Mouse (Mus musculus) neural tube, embryonic 14.5 days (tissue): ENCODE results near the gene Kiss1. TPM values are rescaled to one million over a fixed set of nuclear protein-coding genes. Genes with fewer than 3 reads are reported as not detected.
A peak's percentile ranks its signal among the peaks of the same experiment; 100 is the strongest.
"Not testable (repeated sequence)": the region's sequence is repeated elsewhere in the genome, so short reads cannot be mapped to it uniquely, and the experiment has no call there.

Experiments used
- ATAC-seq: fragments of 200-750 bp; cut with Nextera tagmentation; 2 replicates; pipeline ENCODE4 v1.8.0; 2017; ENCODE audit warnings: low read depth, mild to moderate bottlenecking, moderate TSS enrichment, moderate library complexity
- H3K27ac ChIP-seq: fragments of 300-500 bp; sonication (generic); 2 replicates; pipeline ENCODE4 v1.5.1; 2014; ENCODE audit warnings: low read depth, mild to moderate bottlenecking, control low read depth, low read length, moderate library complexity, mixed read lengths
- H3K27me3 ChIP-seq: fragments of 300-500 bp; sonication (generic); 2 replicates; pipeline ENCODE4 v1.6.1; 2014; ENCODE audit warnings: low read length; ENCODE audit not compliant: control insufficient read depth, insufficient read depth
- H3K36me3 ChIP-seq: fragments of 300-500 bp; sonication (generic); 2 replicates; pipeline ENCODE4 v1.6.1; 2014; ENCODE audit warnings: low read length, mixed read lengths; ENCODE audit not compliant: control insufficient read depth, insufficient read depth
- H3K4me1 ChIP-seq: fragments of 300-500 bp; sonication (generic); 2 replicates; pipeline ENCODE4 v1.6.1; 2014; ENCODE audit warnings: low read length; ENCODE audit not compliant: control insufficient read depth, insufficient read depth
- H3K4me2 ChIP-seq: fragments of 300-500 bp; sonication (generic); 2 replicates; pipeline ENCODE4 v1.6.1; 2014; ENCODE audit warnings: mild to moderate bottlenecking, low read depth, low read length, control low read depth
- H3K4me3 ChIP-seq: fragments of 300-500 bp; sonication (generic); 2 replicates; pipeline ENCODE4 v1.5.1; 2014; ENCODE audit warnings: low read depth, low read length, control low read depth, mixed read lengths
- H3K9ac ChIP-seq: fragments of 300-500 bp; sonication (generic); replicated peaks from 2 replicates; pipeline ENCODE4 v1.6.1; 2014; ENCODE audit warnings: low read depth, mild to moderate bottlenecking, control low read depth, low read length, mixed read lengths
- H3K9me3 ChIP-seq: fragments of 300-500 bp; sonication (generic); 2 replicates; pipeline ENCODE4 v1.6.1; 2016; ENCODE audit warnings: low read length; ENCODE audit not compliant: control insufficient read depth
- WGBS: fragments of 180-500 bp; shearing (Covaris S2); extraction: QIAGEN DNeasy Blood & Tissue Kit; methylation state at CpG from one replicate; pipeline ENCODE4 v1.1.7; 2014; 5-methylcytosine and 5-hydroxymethylcytosine counted together
- polyA plus RNA-seq: library from polyadenylated mRNA; unstranded; fragments of >200 nt; fragmentation: Nextera tagmentation; extraction: Ambion mirVana; gene quantifications from 2 replicates; pipeline ENCODE4 v1.2.1, GENCODE M21; 2014

Gene Kiss1
- polyA plus RNA-seq, 1 experiment from 2014 or later: not detected

- no peak for ATAC-seq
- 54% methylated on average over 6 of the region's 6 CpGs for WGBS
- H3K9ac ChIP-seq: no peak overlapping the region
Measured at GRCm38 (mm10) chr1:133328299-133328795, 6.7 kb downstream of the Kiss1 start.

GRCm38 (mm10) chr1:133328896-133329637 is 7.4 kb downstream of the Kiss1 start:
- no peak for ATAC-seq

More at GRCm38 (mm10) chr1:133328299-133328795, 6.7 kb downstream of the Kiss1 start:
- no peaks in the 10 kb centered on the region for H3K36me3 ChIP-seq
- H3K27ac ChIP-seq: no peak overlapping the region
- peaks cover 12% of the 10 kb centered on the region for H3K4me1 ChIP-seq
- H3K4me3 ChIP-seq: no peak overlapping the region
- no peak overlapping the region for H3K4me2 ChIP-seq
- no peaks in the 10 kb centered on the region for H3K27me3 ChIP-seq
- no peaks in the 10 kb centered on the region for H3K9me3 ChIP-seq

GRCm38 (mm10) chr1:133329638-133329964 is 7.9 kb downstream of the Kiss1 start:
- Histone ChIP-seq H3K4me3 (peak overlapping the region; percentile 24), H3K4me1 (peaks cover 12% of the 10 kb centered on the region), H3K27ac (no peak overlapping the region), H3K9ac (peak overlapping the region; percentile 34; the same call in 1 of the 2 replicates), H3K27me3 (no peaks in the 10 kb centered on the region), H3K36me3 (no peaks in the 10 kb centered on the region), H3K9me3 (no peaks in the 10 kb centered on the region), H3K4me2 (peak overlapping the region; percentile 51)
- no peak for ATAC-seq
- 30% methylated on average over 7 of the region's 7 CpGs for WGBS

More at GRCm38 (mm10) chr1:133328896-133329637, 7.4 kb downstream of the Kiss1 start:
- Histone ChIP-seq H3K4me2 (peak overlapping the region; percentile 51), H3K4me1 (peaks cover 12% of the 10 kb centered on the region), H3K27ac (no peak overlapping the region), H3K27me3 (no peaks in the 10 kb centered on the region), H3K36me3 (no peaks in the 10 kb centered on the region), H3K4me3 (peak overlapping the region; percentile 24), H3K9me3 (no peaks in the 10 kb centered on the region), H3K9ac (peak overlapping the region; percentile 34; the same call in 1 of the 2 replicates)
- 7% methylated on average over 34 of the region's 34 CpGs for WGBS

GRCm38 (mm10) chr1:133331142-133331541 is 9.5 kb downstream of the Kiss1 start:
- Histone ChIP-seq H3K4me1 (peaks cover 12% of the 10 kb centered on the region), H3K36me3 (no peaks in the 10 kb centered on the region), H3K27me3 (no peaks in the 10 kb centered on the region), H3K27ac (no peak overlapping the region), H3K9ac (no peak overlapping the region), H3K9me3 (no peaks in the 10 kb centered on the region), H3K4me2 (no peak overlapping the region), H3K4me3 (no peak overlapping the region)
- 31% methylated on average over 3 of the region's 3 CpGs for WGBS
- ATAC-seq: peak; percentile 76; the same call in 1 of the 2 replicates

GRCm38 (mm10) chr1:133332656-133333430 is 11.2 kb downstream of the Kiss1 start:
- no peak for ATAC-seq
- no peaks in the 10 kb centered on the region for H3K36me3 ChIP-seq
- 93% methylated on average over 11 of the region's 11 CpGs for WGBS

GRCm38 (mm10) chr1:133333937-133334336 is 12.3 kb downstream of the Kiss1 start:
- no peak overlapping the region for H3K4me2 ChIP-seq
- H3K9me3 ChIP-seq: no peaks in the 10 kb centered on the region
- no peaks in the 10 kb centered on the region for H3K27me3 ChIP-seq
- no peak overlapping the region for H3K27ac ChIP-seq
- H3K4me3 ChIP-seq: no peak overlapping the region
- peaks cover 12% of the 10 kb centered on the region for H3K4me1 ChIP-seq
- no peak for ATAC-seq
- H3K36me3 ChIP-seq: no peaks in the 10 kb centered on the region
- WGBS: 59% methylated on average over 6 of the region's 6 CpGs
- no peak overlapping the region for H3K9ac ChIP-seq

More at GRCm38 (mm10) chr1:133332656-133333430, 11.2 kb downstream of the Kiss1 start:
- Histone ChIP-seq H3K27ac (no peak overlapping the region), H3K4me3 (no peak overlapping the region), H3K27me3 (no peaks in the 10 kb centered on the region), H3K9me3 (no peaks in the 10 kb centered on the region), H3K4me2 (no peak overlapping the region), H3K9ac (no peak overlapping the region), H3K4me1 (peaks cover 12% of the 10 kb centered on the region)

GRCm38 (mm10) chr1:133340403-133340802 is 18.7 kb downstream of the Kiss1 start:
- H3K36me3 ChIP-seq, H3K4me3 ChIP-seq, H3K27ac ChIP-seq, ATAC-seq, H3K9me3 ChIP-seq, H3K4me2 ChIP-seq, H3K27me3 ChIP-seq, H3K9ac ChIP-seq, H3K4me1 ChIP-seq: not testable (repeated sequence)
- WGBS: 71% methylated on average over 1 of the region's 1 CpGs

- Histone ChIP-seq H3K4me3 (no peak overlapping the region), H3K36me3 (no peaks in the 10 kb centered on the region), H3K27me3 (no peaks in the 10 kb centered on the region), H3K9ac (no peak overlapping the region), H3K4me1 (no peaks in the 10 kb centered on the region), H3K27ac (no peak overlapping the region), H3K9me3 (no peaks in the 10 kb centered on the region), H3K4me2 (no peak overlapping the region)
- no peak for ATAC-seq
- 96% methylated on average over 2 of the region's 2 CpGs for WGBS
Measured at GRCm38 (mm10) chr1:133344357-133344756, 22.7 kb downstream of the Kiss1 start.

- WGBS: 86% methylated on average over 9 of the region's 9 CpGs
- ATAC-seq: no peak
- Histone ChIP-seq H3K36me3 (no peaks in the 10 kb centered on the region), H3K27ac (no peak overlapping the region), H3K4me2 (no peak overlapping the region), H3K9me3 (no peaks in the 10 kb centered on the region), H3K27me3 (no peaks in the 10 kb centered on the region), H3K4me1 (0 out of 2 replicates have a peak, but pooled peaks cover 4% of the 10 kb centered on the region), H3K9ac (no peak overlapping the region), H3K4me3 (no peak overlapping the region)
Measured at GRCm38 (mm10) chr1:133346531-133346930, 24.9 kb downstream of the Kiss1 start.
